Mouse (Mus musculus) splenic B cell, adult 2 months (primary cell): ENCODE data around the gene Snapc3.

Experiments used
- DNase-seq: peaks from one replicate; pipeline ENCODE4 v3.0.0-alpha.2; 2011; ENCODE audit warnings: low read depth, low spot score
- H3K27me3 ChIP-seq: 2 replicates; pipeline ENCODE4 v1.6.1; 2012; ENCODE audit warnings: mild to moderate bottlenecking, low read length, moderate library complexity, mixed read lengths; ENCODE audit not compliant: control insufficient read depth, poor library complexity, insufficient read depth, severe bottlenecking
- H3K36me3 ChIP-seq: 2 replicates; pipeline ENCODE4 v1.6.1; 2012; ENCODE audit warnings: mild to moderate bottlenecking, low read length, moderate library complexity, mixed read lengths; ENCODE audit not compliant: control insufficient read depth, poor library complexity, insufficient read depth, severe bottlenecking

The Snapc3 gene

DNA sequence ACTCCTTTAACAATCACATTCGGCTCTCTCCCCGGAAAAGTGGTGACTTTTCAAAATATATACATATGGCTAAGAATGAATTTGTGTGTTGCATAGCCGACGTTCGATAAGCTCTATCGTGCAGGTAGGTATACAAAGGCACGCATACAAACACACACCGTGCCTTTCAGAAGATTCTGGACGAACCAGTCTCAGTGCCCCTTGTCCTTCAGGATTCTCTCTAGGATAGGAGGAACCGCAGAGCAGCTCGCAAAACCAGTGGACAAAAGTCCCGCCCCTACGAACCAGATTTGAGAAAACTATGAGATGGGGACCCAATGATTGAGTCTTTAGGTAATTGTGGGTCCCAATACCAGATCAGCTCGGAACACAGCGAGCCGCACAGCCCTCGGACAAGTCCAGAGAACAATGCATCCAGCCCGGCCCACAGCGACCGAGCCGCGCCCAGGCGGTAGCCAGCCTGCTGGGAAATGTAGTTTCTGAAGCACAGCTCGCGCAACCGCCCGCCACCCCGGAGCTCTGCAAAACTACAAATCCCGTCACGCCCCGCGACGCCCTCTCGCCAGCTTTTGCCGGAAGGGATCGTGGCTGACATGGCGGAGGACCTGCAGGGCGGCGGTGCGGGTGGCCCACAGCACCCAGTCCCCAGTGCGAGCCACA lies at the start of gene Snapc3:
Gene Snapc3, plus strand, starts transcription at position 565 of the 660 bp plus-strand sequence.
- peak; percentile 95 for DNase-seq
- H3K36me3 ChIP-seq: no peaks in the 10 kb centered on the region
- no peaks in the 10 kb centered on the region for H3K27me3 ChIP-seq

DNA sequence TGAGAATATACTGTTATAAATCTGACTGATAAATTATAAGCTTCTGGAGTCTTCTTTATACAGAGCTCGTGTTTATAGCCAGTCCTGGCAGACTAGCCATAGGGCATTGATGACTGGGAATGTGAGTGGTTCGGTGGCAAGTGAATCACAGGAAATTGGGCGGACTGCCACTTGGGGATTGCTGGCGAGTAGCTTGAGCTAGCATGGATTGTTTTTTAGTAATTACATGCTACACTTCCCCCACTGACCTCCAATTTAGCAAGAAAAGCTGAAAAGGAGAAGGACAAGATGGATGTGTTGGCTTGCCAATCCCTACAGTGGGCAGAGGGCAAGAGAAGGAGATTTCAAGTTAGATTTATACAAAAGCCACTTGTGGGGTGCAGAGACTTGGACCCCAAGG lies 44.1 kb upstream of the Snapc3 start:
- DNase-seq: no peak
- Histone ChIP-seq H3K27me3 (no peaks in the 10 kb centered on the region), H3K36me3 (no peaks in the 10 kb centered on the region)

GRCm38 (mm10) chr4:83375650-83376049 lies 41.9 kb upstream of the Snapc3 start:
- Histone ChIP-seq H3K27me3 (no peaks in the 10 kb centered on the region), H3K36me3 (no peaks in the 10 kb centered on the region)
- DNase-seq: no peak

- H3K27me3 ChIP-seq: no peaks in the 10 kb centered on the region
- DNase-seq: no peak
- no peaks in the 10 kb centered on the region for H3K36me3 ChIP-seq
Observed at GRCm38 (mm10) chr4:83376461-83377015, 41.0 kb upstream of the Snapc3 start.

GRCm38 (mm10) chr4:83379036-83379435 lies 38.5 kb upstream of the Snapc3 start:
- Histone ChIP-seq H3K27me3 (no peaks in the 10 kb centered on the region), H3K36me3 (no peaks in the 10 kb centered on the region)
- no peak for DNase-seq

- H3K36me3 ChIP-seq: no peaks in the 10 kb centered on the region
- DNase-seq: no peak
- H3K27me3 ChIP-seq: no peaks in the 10 kb centered on the region
Observed at GRCm38 (mm10) chr4:83379746-83380145, 37.8 kb upstream of the Snapc3 start.

DNA sequence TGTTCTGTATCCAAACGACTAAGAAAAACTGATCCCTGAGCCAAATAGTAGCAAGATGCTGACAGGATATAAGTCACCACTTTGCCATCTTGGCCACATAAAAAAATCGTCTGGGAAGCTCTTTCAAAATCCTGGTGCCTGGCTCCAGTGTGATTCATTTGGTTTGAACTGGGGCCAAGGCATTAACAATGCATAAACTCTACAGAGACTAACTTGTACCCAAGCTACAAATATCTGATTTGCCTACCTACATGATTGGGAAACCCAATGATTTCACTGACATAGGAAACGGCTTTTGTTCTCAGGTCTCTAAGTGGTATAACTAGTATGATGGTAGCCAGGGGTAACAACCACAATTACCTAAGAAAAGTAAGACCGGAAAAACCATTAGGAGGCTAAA lies 37.3 kb upstream of the Snapc3 start:
- no peak for DNase-seq
- Histone ChIP-seq H3K36me3 (no peaks in the 10 kb centered on the region), H3K27me3 (no peaks in the 10 kb centered on the region)

- DNase-seq: peak; percentile 62
- no peaks in the 10 kb centered on the region for H3K36me3 ChIP-seq
- H3K27me3 ChIP-seq: no peaks in the 10 kb centered on the region
Observed at GRCm38 (mm10) chr4:83383899-83384490, 33.5 kb upstream of the Snapc3 start.

DNA sequence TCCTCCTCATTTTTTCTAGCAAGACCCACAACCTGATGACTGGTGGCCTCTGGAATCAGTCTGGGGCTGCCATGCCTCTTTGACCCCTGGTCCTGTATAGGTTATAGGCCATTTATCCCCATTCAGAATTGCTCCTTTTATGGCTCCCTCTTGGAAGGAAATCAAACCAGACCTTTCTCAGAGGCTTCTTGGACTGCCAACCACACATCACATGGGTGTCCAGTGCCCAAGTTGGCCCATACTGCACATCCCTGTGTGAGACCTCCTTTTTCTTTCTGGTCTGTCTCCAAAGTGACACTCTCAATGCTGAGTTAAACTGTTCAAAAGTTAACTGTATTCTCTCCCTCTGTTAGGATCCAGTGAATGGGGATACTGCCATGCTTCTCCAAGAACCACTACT lies 32.4 kb upstream of the Snapc3 start:
- no peak for DNase-seq
- Histone ChIP-seq H3K36me3 (no peaks in the 10 kb centered on the region), H3K27me3 (no peaks in the 10 kb centered on the region)

DNA sequence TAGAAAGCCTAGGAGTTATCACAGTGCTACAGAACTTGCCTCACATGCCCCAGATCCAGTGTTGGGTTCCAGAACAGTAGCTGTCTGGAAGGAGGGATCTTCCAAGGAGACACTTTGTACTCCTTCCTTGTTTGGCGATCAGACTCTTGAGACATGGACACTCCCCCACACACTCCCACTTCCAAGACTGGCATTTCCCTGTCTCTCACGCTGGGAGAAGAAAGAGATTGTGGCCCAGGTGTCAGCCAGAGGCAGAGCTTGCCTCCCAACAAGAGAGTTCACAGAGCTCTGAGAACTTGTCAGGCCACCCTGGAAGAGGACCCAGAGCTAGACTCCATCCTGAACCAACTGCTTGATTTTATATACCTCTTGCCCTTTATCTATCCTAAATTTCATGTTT lies 27.0 kb upstream of the Snapc3 start:
- Histone ChIP-seq H3K36me3 (no peaks in the 10 kb centered on the region), H3K27me3 (no peaks in the 10 kb centered on the region)
- no peak for DNase-seq

GRCm38 (mm10) chr4:83391956-83392355 lies 25.6 kb upstream of the Snapc3 start:
- H3K27me3 ChIP-seq: no peaks in the 10 kb centered on the region

GRCm38 (mm10) chr4:83393733-83394132 lies 23.8 kb upstream of the Snapc3 start:
- no peak for DNase-seq
- no peaks in the 10 kb centered on the region for H3K27me3 ChIP-seq
- H3K36me3 ChIP-seq: no peaks in the 10 kb centered on the region

More at GRCm38 (mm10) chr4:83391956-83392355, 25.6 kb upstream of the Snapc3 start:
- no peaks in the 10 kb centered on the region for H3K36me3 ChIP-seq
- DNase-seq: no peak

DNA sequence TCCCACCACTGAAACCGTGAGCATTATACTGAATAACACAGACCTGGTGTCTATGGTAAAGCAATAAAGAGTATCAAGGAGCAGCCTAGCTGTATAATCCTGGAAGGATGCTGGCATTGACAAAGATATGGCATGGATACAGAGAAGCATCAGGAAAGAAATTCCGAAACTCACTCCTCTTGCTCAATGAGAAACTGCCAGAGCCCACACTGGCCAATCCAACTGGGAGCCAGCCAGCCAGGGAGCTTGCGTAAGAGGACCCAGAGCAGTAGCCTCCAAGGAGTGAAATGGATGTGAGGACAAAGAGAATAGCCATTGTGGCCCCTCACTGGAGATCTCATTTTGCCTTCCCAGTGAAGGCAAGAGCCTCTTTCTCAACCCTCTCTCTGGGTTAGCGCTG lies 21.2 kb upstream of the Snapc3 start:
- no peaks in the 10 kb centered on the region for H3K27me3 ChIP-seq
- no peaks in the 10 kb centered on the region for H3K36me3 ChIP-seq
- no peak for DNase-seq

DNA sequence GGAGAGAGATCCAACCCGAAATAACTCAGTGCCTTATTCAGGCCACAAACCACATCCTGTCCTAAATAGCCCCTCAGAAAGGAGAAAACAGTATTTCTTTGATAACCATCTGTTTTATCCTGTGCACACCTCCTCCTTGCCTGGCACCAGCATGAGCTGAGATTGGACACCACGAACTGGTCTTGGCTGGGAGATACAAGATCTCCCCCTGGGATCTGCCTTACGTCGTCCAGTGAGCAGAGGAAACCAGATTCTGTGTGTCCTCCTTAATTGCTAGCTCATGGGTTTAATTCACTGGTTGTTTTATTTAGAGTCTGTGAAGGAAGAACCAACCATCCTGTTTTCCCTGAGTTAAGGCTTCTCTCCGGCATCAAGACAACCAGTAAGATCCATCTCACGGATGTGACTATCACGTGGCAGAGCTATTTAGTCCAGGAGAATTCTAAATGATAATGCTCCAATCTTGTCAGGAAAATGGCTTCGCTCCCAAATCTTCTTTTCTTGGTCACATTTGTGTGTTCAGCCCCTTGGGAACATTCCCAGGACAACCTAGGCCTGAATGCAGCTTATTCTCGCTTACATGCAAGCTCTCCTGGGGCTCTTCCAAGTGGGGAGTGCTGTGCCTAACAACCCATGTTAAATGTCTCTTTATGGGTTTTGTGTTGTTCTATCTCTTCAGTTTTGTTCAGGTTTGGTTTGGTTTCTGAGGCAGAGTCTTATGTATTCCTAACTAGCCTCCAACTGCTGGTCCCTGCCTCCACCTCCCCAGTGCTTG lies 20.3 kb upstream of the Snapc3 start:
- Histone ChIP-seq H3K36me3 (no peaks in the 10 kb centered on the region), H3K27me3 (no peaks in the 10 kb centered on the region)
- DNase-seq: no peak

DNA sequence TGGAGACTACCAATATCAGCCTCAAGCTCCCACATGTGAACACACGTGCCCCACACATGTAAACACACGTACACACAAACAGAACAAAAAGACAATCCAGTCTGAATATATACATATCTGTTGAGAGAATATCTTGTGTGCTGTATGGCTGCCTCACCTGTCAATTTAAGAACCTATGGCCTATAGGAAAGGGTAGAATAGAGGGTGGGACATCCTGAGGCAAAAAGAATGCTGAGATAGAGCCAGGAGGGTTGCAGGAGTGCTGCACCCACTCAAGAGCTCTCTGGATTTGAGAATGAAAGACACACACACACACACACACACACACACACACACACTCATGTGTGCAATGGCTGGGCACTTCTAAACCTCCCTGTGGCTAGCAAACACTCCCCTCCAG lies 19.0 kb upstream of the Snapc3 start:
- DNase-seq: no peak
- H3K36me3 ChIP-seq: no peaks in the 10 kb centered on the region

More for the DNA sequence above, 19.0 kb upstream of the Snapc3 start:
- H3K27me3 ChIP-seq: no peaks in the 10 kb centered on the region
